In the genomic region with DNA sequence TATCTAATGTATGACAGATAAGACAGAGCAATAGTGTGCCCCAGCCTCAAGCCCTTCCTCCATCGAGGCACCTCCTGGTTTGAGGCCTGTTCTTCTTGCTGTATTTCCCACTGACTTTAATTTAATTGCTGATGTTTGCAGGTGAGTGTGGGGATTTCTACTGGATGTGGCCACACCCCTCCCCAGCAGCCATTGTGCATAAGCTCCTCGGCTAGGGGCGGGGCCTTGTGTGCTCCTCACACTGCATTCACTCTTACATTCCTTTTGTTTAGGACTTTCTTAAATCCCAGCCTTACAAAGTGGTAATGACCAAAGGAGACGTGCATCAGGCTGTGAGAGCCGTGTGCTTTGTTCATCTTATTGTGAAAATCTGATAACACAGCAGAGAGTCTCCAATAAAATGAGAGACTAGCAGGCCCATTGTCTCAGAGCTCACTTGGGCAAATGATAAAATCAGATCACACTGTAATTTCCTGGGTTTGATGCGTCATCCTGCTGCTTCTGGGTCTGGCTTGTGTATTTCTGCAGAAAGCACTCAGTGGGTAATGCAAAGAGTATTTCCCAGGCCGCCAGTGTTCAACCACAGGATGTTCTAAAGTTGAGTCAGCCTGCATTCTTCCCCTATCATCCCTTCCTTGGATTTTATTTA, we compare ENCODE assay signal across 15 mouse cellular contexts. TPM values are rescaled to one million over a fixed set of nuclear protein-coding genes. Genes with fewer than 3 reads are reported as not detected.
A peak's percentile ranks its signal among the peaks of the same experiment; 100 is the strongest.
DNase-seq lines count a peak whose midpoint lies in the region; ATAC-seq and TF ChIP-seq lines count a peak whose summit lies in the region.
"Had no signal": no experiment of that assay in that cellular context is flagged by ENCODE, and none has a peak within 500 bp of the region (broad histone marks: within the 10 kb centered on the region; RNA-seq: fewer than 3 reads in every experiment).

No protein-coding gene starts in this region.

- no peak for ATAC-seq in heart, embryonic 14.5 days (ENCODE audit: insufficient number of reproducible peaks, insufficient read depth, low FRiP score, low read depth)
- ATAC-seq in megakaryocyte-erythroid progenitor cell, adult 5-6 weeks (replicated peaks; ENCODE audit: low FRiP score, low TSS enrichment, poor library complexity, severe bottlenecking) = no peak

- H3K27ac ChIP-seq in heart, embryonic 10.5 days = no peak overlapping the region
- no peak overlapping the region for H3K27ac ChIP-seq in ES-E14 (ENCODE audit: insufficient read depth, low read depth, low read length, poor library complexity, severe bottlenecking)
- peak overlapping the region; percentile 10 to 54; a peak in 1 of 4 replicates for H3K27ac ChIP-seq in heart, embryonic 14.5 days (replicated peaks in 1 of 2; ENCODE audit: control insufficient read depth in 1 of 2, insufficient read depth in 1 of 2, low read depth in 2 of 2, low read length in 2 of 2)
- H3K27ac ChIP-seq: hindbrain, embryonic 13.5 days; kidney, postnatal 0 days; midbrain, embryonic 12.5 days; neural tube, embryonic 15.5 days had no signal

- in situ Hi-C loops in ES-E14 (cut with MboI; ENCODE audit: low sequenced_read_pairs in 2 of 2, unreplicated experiment in 2 of 2) = no loop called here

- H3K4me2 ChIP-seq in heart, embryonic 14.5 days (ENCODE audit: low read length) = no peak overlapping the region
- H3K4me2 ChIP-seq: hindbrain, embryonic 13.5 days; midbrain, embryonic 12.5 days; neural tube, embryonic 15.5 days had no signal

- peaks cover 16% of the 10 kb centered on the region for H3K36me3 ChIP-seq in heart, embryonic 10.5 days
- no peaks in the 10 kb centered on the region for H3K36me3 ChIP-seq in ES-E14 (ENCODE audit: control insufficient read depth, insufficient read depth, low read length, poor library complexity, severe bottlenecking)
- peaks cover 11% of the 10 kb centered on the region; the same call in 1 of the 2 replicates for H3K36me3 ChIP-seq in heart, embryonic 14.5 days (ENCODE audit: control insufficient read depth, insufficient read depth, low read length)
- H3K36me3 ChIP-seq: hindbrain, embryonic 13.5 days; neural tube, embryonic 15.5 days had no signal

- no peaks in the 10 kb centered on the region for H3K27me3 ChIP-seq in heart, embryonic 10.5 days (ENCODE audit: insufficient read depth, poor library complexity, severe bottlenecking)
- no peaks in the 10 kb centered on the region for H3K27me3 ChIP-seq in heart, embryonic 14.5 days (ENCODE audit: control insufficient read depth, insufficient read depth, low read length)
- H3K27me3 ChIP-seq: hindbrain, embryonic 13.5 days; midbrain, embryonic 12.5 days; neural tube, embryonic 15.5 days had no signal

- DNase-seq in heart, adult 9 months (ENCODE audit: low spot score in 2 of 2) = peak; percentile 25 to 64
- DNase-seq in heart, embryonic 10.5 days (ENCODE audit: low spot score) = no peak
- DNase-seq in 3134 (ENCODE audit: extremely low read depth, insufficient read length, low spot score) = peak; percentile 70
- peak; percentile 11 for DNase-seq in ES-E14 (ENCODE audit: low read depth, low spot score)
- no peak for DNase-seq in right cerebral cortex, postnatal 25 days
- no peak for DNase-seq in adrenal gland, postnatal 25 days
- DNase-seq: layer of hippocampus, adult 9-11 months; thymus, postnatal 36 days had no signal

- H3K4me1 ChIP-seq in heart, embryonic 10.5 days = peaks cover 5% of the 10 kb centered on the region
- H3K4me1 ChIP-seq in ES-E14 (ENCODE audit: control insufficient read depth in 2 of 2, insufficient read depth in 2 of 2, low read length in 2 of 2, poor library complexity in 1 of 2) = peaks cover 0 to 3% of the 10 kb centered on the region in 2 experiments; a peak in 1 of 4 replicates
- no peaks in the 10 kb centered on the region for H3K4me1 ChIP-seq in heart, embryonic 14.5 days (ENCODE audit: control insufficient read depth in 2 of 2, insufficient read depth in 2 of 2, low read length in 2 of 2)

- WGBS in heart, embryonic 10.5 days = 70% methylated on average over 7 of the region's 7 CpGs
- WGBS in heart, embryonic 14.5 days = 73% methylated on average over 7 of the region's 7 CpGs

- no peak overlapping the region for H3K4me3 ChIP-seq in heart, embryonic 10.5 days
- no peak overlapping the region for H3K4me3 ChIP-seq in ES-E14 (ENCODE audit: insufficient read depth in 1 of 2, low read depth in 1 of 2, low read length in 2 of 2, poor library complexity in 1 of 2, severe bottlenecking in 1 of 2)
- no peak overlapping the region for H3K4me3 ChIP-seq in heart, embryonic 14.5 days (ENCODE audit: control insufficient read depth in 1 of 2, insufficient read depth in 1 of 2, low read depth in 1 of 2, low read length in 2 of 2)
- H3K4me3 ChIP-seq: erythroblast, embryonic 14.5 days; hindbrain, embryonic 13.5 days; midbrain, embryonic 12.5 days; neural tube, embryonic 15.5 days had no signal

- H3K9ac ChIP-seq in ES-E14 (ENCODE audit: insufficient read depth, low read depth, low read length, poor library complexity, severe bottlenecking) = no peak overlapping the region
- no peak overlapping the region for H3K9ac ChIP-seq in heart, embryonic 14.5 days (ENCODE audit: low read length)
- H3K9ac ChIP-seq: hindbrain, embryonic 13.5 days; midbrain, embryonic 12.5 days; neural tube, embryonic 15.5 days had no signal

- no peaks in the 10 kb centered on the region for H3K9me3 ChIP-seq in heart, embryonic 10.5 days
- no peaks in the 10 kb centered on the region for H3K9me3 ChIP-seq in ES-E14 (ENCODE audit: control insufficient read depth, insufficient read depth, low read depth, low read length)
- no peaks in the 10 kb centered on the region for H3K9me3 ChIP-seq in heart, embryonic 14.5 days (ENCODE audit: control insufficient read depth, low read length)
- H3K9me3 ChIP-seq: hindbrain, embryonic 13.5 days; midbrain, embryonic 12.5 days; neural tube, embryonic 15.5 days had no signal

TF ChIP-seq in ES-E14, 5 proteins besides CTCF, POLR2A, EP300 and RAD21:
- no peak for TF ChIP-seq CHD2 (IDR thresholded peaks at IDR 0.05; ENCODE audit: low read depth, low read length)
- no peak for TF ChIP-seq ZNF384 (IDR thresholded peaks at IDR 0.05; ENCODE audit: low read depth, low read length)
- no peak for TF ChIP-seq MAFK (IDR thresholded peaks at IDR 0.05; ENCODE audit: insufficient read depth, low read depth, low read length)
- TF ChIP-seq HCFC1 (IDR thresholded peaks at IDR 0.05; ENCODE audit: borderline replicate concordance, insufficient read depth, low read length) = no peak
- no peak for TF ChIP-seq ZC3H11A (IDR thresholded peaks at IDR 0.05; ENCODE audit: borderline replicate concordance, low read depth, low read length)

RNA-seq across cellular contexts. Expression of gene Mrps27, which starts 40.1 kb away (rescaled TPM):
- polyA plus RNA-seq in heart, embryonic 10.5 days (2016; fragmentation: Nextera tagmentation; extraction: Ambion mirVana) = 93.6 and 96.0 TPM in 2 replicates
- 34.5 and 35.4 TPM in 2 replicates for total RNA-seq in ES-E14 (2012; rRNA removed)
- polyA plus RNA-seq in heart, embryonic 14.5 days (2014; fragmentation: Nextera tagmentation; extraction: Ambion mirVana) = 75.2 and 80.6 TPM in 2 replicates
- 33.3 and 42.7 TPM in 2 replicates for total RNA-seq in megakaryocyte-erythroid progenitor cell, adult 5-6 weeks (2014; fragmentation: Nextera tagmentation)
- total RNA-seq in megakaryocyte-erythroid progenitor cell, adult 5-6 weeks (2017) = 24.8 and 30.4 TPM in 2 replicates
- total RNA-seq in adrenal gland, postnatal 25 days (2021) = 44.0 and 49.5 TPM in 2 replicates

RNA-seq across cellular contexts. Expression of gene Ptcd2, which starts 40.2 kb away (rescaled TPM):
- polyA plus RNA-seq in heart, embryonic 10.5 days (2016; fragmentation: Nextera tagmentation; extraction: Ambion mirVana) = 57.9 and 60.2 TPM in 2 replicates
- 18.2 and 24.6 TPM in 2 replicates for total RNA-seq in ES-E14 (2012; rRNA removed)
- polyA plus RNA-seq in heart, embryonic 14.5 days (2014; fragmentation: Nextera tagmentation; extraction: Ambion mirVana) = 72.8 and 73.0 TPM in 2 replicates
- total RNA-seq in megakaryocyte-erythroid progenitor cell, adult 5-6 weeks (2014; fragmentation: Nextera tagmentation) = 52.6 and 57.6 TPM in 2 replicates
- 60.9 and 74.7 TPM in 2 replicates for total RNA-seq in megakaryocyte-erythroid progenitor cell, adult 5-6 weeks (2017)
- total RNA-seq in adrenal gland, postnatal 25 days (2021) = 40.8 and 41.1 TPM in 2 replicates

Comparison
In these comparisons a context has a peak if more than half of its experiments do, and no peak if none do; other contexts are left out.
1. DNase-seq: peak in heart, adult 9 months (2 of 2), 3134 (single experiment) and ES-E14 (single experiment); none in heart, embryonic 10.5 days (single experiment), right cerebral cortex, postnatal 25 days (single experiment) and adrenal gland, postnatal 25 days (single experiment).
2. H3K27ac ChIP-seq: peak in heart, embryonic 14.5 days (2 of 2); none in heart, embryonic 10.5 days (single experiment) and ES-E14 (single experiment).